Mouse (Mus musculus): ENCODE data around the gene Gipc3. TPM values are rescaled to one million over a fixed set of nuclear protein-coding genes. Genes with fewer than 3 reads are reported as not detected.

The Gipc3 gene
- polyA plus RNA-seq, 1 experiment from 2014 or later: not detected

DNA sequence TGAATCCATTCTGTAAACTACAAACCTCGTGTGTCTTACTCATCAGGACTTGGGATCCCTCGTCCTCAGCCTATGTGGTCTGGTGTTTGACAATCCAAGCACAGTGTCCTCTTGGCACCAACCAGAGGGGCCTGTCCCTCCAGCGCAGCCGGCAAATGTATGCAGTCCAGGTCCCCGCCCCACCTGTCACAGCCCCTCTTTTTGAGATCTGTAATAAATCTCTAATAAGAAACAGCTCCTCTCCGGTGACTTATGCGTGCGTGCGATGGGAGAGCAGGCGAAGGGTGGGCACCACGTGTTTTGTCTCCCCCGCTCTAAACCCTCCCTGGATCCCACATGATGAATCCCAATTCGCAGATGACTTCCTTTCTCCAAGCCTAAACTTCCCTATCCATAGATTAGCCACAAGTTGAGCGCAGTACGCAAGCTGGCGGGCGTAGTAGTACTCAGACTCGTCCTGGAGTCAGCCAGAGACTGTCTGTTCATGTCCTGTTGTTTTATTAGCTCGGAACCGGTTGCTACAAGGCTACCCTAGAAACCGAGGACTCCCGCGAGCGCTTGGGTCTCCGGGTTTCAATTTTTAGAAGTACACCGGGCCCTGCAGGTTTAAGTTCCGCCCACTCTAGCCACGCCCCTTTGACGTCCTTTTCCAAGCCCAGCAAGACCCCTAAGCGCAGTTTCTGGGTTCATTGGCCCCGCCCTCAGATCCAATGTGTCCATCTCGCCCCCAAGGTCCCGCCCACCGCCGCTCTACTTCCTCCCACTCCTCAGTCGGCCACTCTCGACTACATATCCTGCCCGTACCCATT lies 23.1 kb downstream of the Gipc3 start:
- Histone ChIP-seq H3K4me2 (replicated peaks; ENCODE audit: low read depth, low read length) (peak overlapping the region; percentile 55), H3K27me3 (ENCODE audit: control insufficient read depth, insufficient read depth, low read length) (no peaks in the 10 kb centered on the region), H3K9ac (replicated peaks; ENCODE audit: low read depth, low read length) (peak overlapping the region; percentile 36; the same call in 1 of the 2 replicates), H3K4me3 (ENCODE audit: low read depth, low read length) (peak overlapping the region; percentile 94), H3K4me1 (ENCODE audit: control insufficient read depth, insufficient read depth, low read length) (peaks cover 29% of the 10 kb centered on the region), H3K36me3 (ENCODE audit: control insufficient read depth, insufficient read depth, low read length) (peaks cover 53% of the 10 kb centered on the region), H3K27ac (ENCODE audit: low read length) (peak overlapping the region; percentile 84), H3K9me3 (ENCODE audit: control insufficient read depth, low read depth, low read length) (no peaks in the 10 kb centered on the region)
- ATAC-seq (ENCODE audit: insufficient number of reproducible peaks, insufficient read depth, low FRiP score, low read depth): no peak
- WGBS: 1% methylated on average over 38 of the region's 38 CpGs

GRCm38 (mm10) chr10:81319330-81319699 lies 23.8 kb downstream of the Gipc3 start:
- Histone ChIP-seq H3K27ac (ENCODE audit: low read length) (peak overlapping the region; percentile 84), H3K4me3 (ENCODE audit: low read depth, low read length) (peak overlapping the region; percentile 94; the same call in 1 of the 2 replicates), H3K4me2 (replicated peaks; ENCODE audit: low read depth, low read length) (peak overlapping the region; percentile 55), H3K27me3 (ENCODE audit: control insufficient read depth, insufficient read depth, low read length) (no peaks in the 10 kb centered on the region), H3K9me3 (ENCODE audit: control insufficient read depth, low read depth, low read length) (no peaks in the 10 kb centered on the region), H3K36me3 (ENCODE audit: control insufficient read depth, insufficient read depth, low read length) (peaks cover 51% of the 10 kb centered on the region), H3K9ac (replicated peaks; ENCODE audit: low read depth, low read length) (peak overlapping the region; percentile 36; the same call in 1 of the 2 replicates), H3K4me1 (ENCODE audit: control insufficient read depth, insufficient read depth, low read length) (peaks cover 29% of the 10 kb centered on the region)
- no peak for ATAC-seq (ENCODE audit: insufficient number of reproducible peaks, insufficient read depth, low FRiP score, low read depth)
- WGBS: 38% methylated on average over 8 of the region's 8 CpGs

- H3K4me3 ChIP-seq (ENCODE audit: low read depth, low read length): no peak overlapping the region
- no peak overlapping the region; the same call in 1 of the 2 replicates for H3K9ac ChIP-seq (replicated peaks; ENCODE audit: low read depth, low read length)
- H3K4me1 ChIP-seq (ENCODE audit: control insufficient read depth, insufficient read depth, low read length): peaks cover 29% of the 10 kb centered on the region
- 92% methylated on average over 13 of the region's 13 CpGs for WGBS
- H3K9me3 ChIP-seq (ENCODE audit: control insufficient read depth, low read depth, low read length): no peaks in the 10 kb centered on the region
- no peak overlapping the region for H3K27ac ChIP-seq (ENCODE audit: low read length)
- peaks cover 48% of the 10 kb centered on the region for H3K36me3 ChIP-seq (ENCODE audit: control insufficient read depth, insufficient read depth, low read length)
- H3K27me3 ChIP-seq (ENCODE audit: control insufficient read depth, insufficient read depth, low read length): no peaks in the 10 kb centered on the region
- peak overlapping the region; percentile 55 for H3K4me2 ChIP-seq (replicated peaks; ENCODE audit: low read depth, low read length)
- ATAC-seq (ENCODE audit: insufficient number of reproducible peaks, insufficient read depth, low FRiP score, low read depth): no peak
Measured at GRCm38 (mm10) chr10:81318589-81319329, 24.3 kb downstream of the Gipc3 start.

- no peaks in the 10 kb centered on the region for H3K9me3 ChIP-seq (ENCODE audit: control insufficient read depth, low read depth, low read length)
- H3K36me3 ChIP-seq (ENCODE audit: control insufficient read depth, insufficient read depth, low read length): peaks cover 48% of the 10 kb centered on the region
- WGBS: 19% methylated on average over 20 of the region's 20 CpGs
- H3K4me1 ChIP-seq (ENCODE audit: control insufficient read depth, insufficient read depth, low read length): peaks cover 29% of the 10 kb centered on the region
- peak overlapping the region; percentile 50 for H3K4me2 ChIP-seq (replicated peaks; ENCODE audit: low read depth, low read length)
- ATAC-seq (ENCODE audit: insufficient number of reproducible peaks, insufficient read depth, low FRiP score, low read depth): no peak
- no peaks in the 10 kb centered on the region for H3K27me3 ChIP-seq (ENCODE audit: control insufficient read depth, insufficient read depth, low read length)
- H3K4me3 ChIP-seq (ENCODE audit: low read depth, low read length): peak overlapping the region; percentile 11; the same call in 1 of the 2 replicates
- peak overlapping the region; percentile 15; the same call in 1 of the 2 replicates for H3K9ac ChIP-seq (replicated peaks; ENCODE audit: low read depth, low read length)
- H3K27ac ChIP-seq (ENCODE audit: low read length): peak overlapping the region; percentile 33; the same call in 1 of the 2 replicates
Measured at GRCm38 (mm10) chr10:81317273-81317672, 25.8 kb downstream of the Gipc3 start.

- Histone ChIP-seq H3K27ac (ENCODE audit: low read length) (peak overlapping the region; percentile 33; the same call in 1 of the 2 replicates), H3K4me3 (ENCODE audit: low read depth, low read length) (peak overlapping the region; percentile 11; the same call in 1 of the 2 replicates), H3K9me3 (ENCODE audit: control insufficient read depth, low read depth, low read length) (no peaks in the 10 kb centered on the region), H3K27me3 (ENCODE audit: control insufficient read depth, insufficient read depth, low read length) (no peaks in the 10 kb centered on the region), H3K36me3 (ENCODE audit: control insufficient read depth, insufficient read depth, low read length) (peaks cover 53% of the 10 kb centered on the region), H3K9ac (replicated peaks; ENCODE audit: low read depth, low read length) (peak overlapping the region; percentile 15; the same call in 1 of the 2 replicates), H3K4me1 (ENCODE audit: control insufficient read depth, insufficient read depth, low read length) (peaks cover 24% of the 10 kb centered on the region), H3K4me2 (replicated peaks; ENCODE audit: low read depth, low read length) (peak overlapping the region; percentile 50)
- ATAC-seq (ENCODE audit: insufficient number of reproducible peaks, insufficient read depth, low FRiP score, low read depth): no peak
- WGBS: 43% methylated on average over 16 of the region's 16 CpGs
Measured at GRCm38 (mm10) chr10:81316338-81317060, 26.6 kb downstream of the Gipc3 start.

- no peak overlapping the region for H3K4me3 ChIP-seq (ENCODE audit: low read depth, low read length)
- peaks cover 62% of the 10 kb centered on the region for H3K36me3 ChIP-seq (ENCODE audit: control insufficient read depth, insufficient read depth, low read length)
- peaks cover 24% of the 10 kb centered on the region for H3K4me1 ChIP-seq (ENCODE audit: control insufficient read depth, insufficient read depth, low read length)
- H3K9me3 ChIP-seq (ENCODE audit: control insufficient read depth, low read depth, low read length): no peaks in the 10 kb centered on the region
- no peak for ATAC-seq (ENCODE audit: insufficient number of reproducible peaks, insufficient read depth, low FRiP score, low read depth)
- H3K27ac ChIP-seq (ENCODE audit: low read length): no peak overlapping the region
- 91% methylated on average over 16 of the region's 16 CpGs for WGBS
- no peak overlapping the region for H3K9ac ChIP-seq (replicated peaks; ENCODE audit: low read depth, low read length)
- H3K4me2 ChIP-seq (replicated peaks; ENCODE audit: low read depth, low read length): no peak overlapping the region
- no peaks in the 10 kb centered on the region for H3K27me3 ChIP-seq (ENCODE audit: control insufficient read depth, insufficient read depth, low read length)
Measured at GRCm38 (mm10) chr10:81315587-81315986, 27.5 kb downstream of the Gipc3 start.

- no peak for ATAC-seq (ENCODE audit: insufficient number of reproducible peaks, insufficient read depth, low FRiP score, low read depth)
- Histone ChIP-seq H3K4me3 (ENCODE audit: low read depth, low read length) (no peak overlapping the region), H3K27ac (ENCODE audit: low read length) (no peak overlapping the region), H3K9me3 (ENCODE audit: control insufficient read depth, low read depth, low read length) (no peaks in the 10 kb centered on the region), H3K9ac (replicated peaks; ENCODE audit: low read depth, low read length) (no peak overlapping the region), H3K27me3 (ENCODE audit: control insufficient read depth, insufficient read depth, low read length) (no peaks in the 10 kb centered on the region), H3K4me2 (replicated peaks; ENCODE audit: low read depth, low read length) (no peak overlapping the region), H3K4me1 (ENCODE audit: control insufficient read depth, insufficient read depth, low read length) (peaks cover 20% of the 10 kb centered on the region), H3K36me3 (ENCODE audit: control insufficient read depth, insufficient read depth, low read length) (peaks cover 70% of the 10 kb centered on the region)
- WGBS: 79% methylated on average over 7 of the region's 7 CpGs
Measured at GRCm38 (mm10) chr10:81314201-81314600, 28.9 kb downstream of the Gipc3 start.

DNA sequence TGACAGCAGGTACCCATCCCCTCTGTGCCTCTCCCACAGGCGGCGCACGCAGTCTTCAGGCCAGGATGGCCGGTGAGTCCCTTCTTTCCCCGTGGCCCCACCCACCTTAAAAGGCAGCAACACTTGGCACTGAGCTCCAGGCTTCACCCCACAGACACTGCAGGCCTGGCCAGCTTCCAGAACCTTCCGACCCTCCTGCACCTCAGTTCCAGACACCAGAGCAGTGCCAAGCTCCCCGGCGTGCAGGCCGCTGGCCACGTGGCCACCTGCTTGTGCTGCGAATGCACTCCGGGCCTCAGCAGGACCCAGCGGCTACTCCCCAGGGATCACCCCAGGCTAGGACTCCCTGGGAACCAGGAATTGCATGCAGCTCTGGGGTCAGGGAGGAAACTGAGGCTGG lies 29.5 kb downstream of the Gipc3 start:
- Histone ChIP-seq H3K9me3 (ENCODE audit: control insufficient read depth, low read depth, low read length) (no peaks in the 10 kb centered on the region), H3K4me2 (replicated peaks; ENCODE audit: low read depth, low read length) (no peak overlapping the region), H3K4me3 (ENCODE audit: low read depth, low read length) (no peak overlapping the region), H3K27me3 (ENCODE audit: control insufficient read depth, insufficient read depth, low read length) (no peaks in the 10 kb centered on the region), H3K36me3 (ENCODE audit: control insufficient read depth, insufficient read depth, low read length) (peaks cover 72% of the 10 kb centered on the region), H3K9ac (replicated peaks; ENCODE audit: low read depth, low read length) (no peak overlapping the region), H3K4me1 (ENCODE audit: control insufficient read depth, insufficient read depth, low read length) (peaks cover 14% of the 10 kb centered on the region; the same call in 1 of the 2 replicates), H3K27ac (ENCODE audit: low read length) (no peak overlapping the region)
- WGBS: 95% methylated on average over 13 of the region's 13 CpGs
- no peak for ATAC-seq (ENCODE audit: insufficient number of reproducible peaks, insufficient read depth, low FRiP score, low read depth)
